Mouse (Mus musculus) kidney, postnatal 36 days (tissue): ENCODE measurements around the gene Syce2.

ENCODE experiments used
- DNase-seq, 2 experiments: peaks; one replicate each; pipeline ENCODE4 v3.0.0; 2021 to 2022; ENCODE audit warnings: mixed read lengths in 2 of 2

Gene Syce2

DNA sequence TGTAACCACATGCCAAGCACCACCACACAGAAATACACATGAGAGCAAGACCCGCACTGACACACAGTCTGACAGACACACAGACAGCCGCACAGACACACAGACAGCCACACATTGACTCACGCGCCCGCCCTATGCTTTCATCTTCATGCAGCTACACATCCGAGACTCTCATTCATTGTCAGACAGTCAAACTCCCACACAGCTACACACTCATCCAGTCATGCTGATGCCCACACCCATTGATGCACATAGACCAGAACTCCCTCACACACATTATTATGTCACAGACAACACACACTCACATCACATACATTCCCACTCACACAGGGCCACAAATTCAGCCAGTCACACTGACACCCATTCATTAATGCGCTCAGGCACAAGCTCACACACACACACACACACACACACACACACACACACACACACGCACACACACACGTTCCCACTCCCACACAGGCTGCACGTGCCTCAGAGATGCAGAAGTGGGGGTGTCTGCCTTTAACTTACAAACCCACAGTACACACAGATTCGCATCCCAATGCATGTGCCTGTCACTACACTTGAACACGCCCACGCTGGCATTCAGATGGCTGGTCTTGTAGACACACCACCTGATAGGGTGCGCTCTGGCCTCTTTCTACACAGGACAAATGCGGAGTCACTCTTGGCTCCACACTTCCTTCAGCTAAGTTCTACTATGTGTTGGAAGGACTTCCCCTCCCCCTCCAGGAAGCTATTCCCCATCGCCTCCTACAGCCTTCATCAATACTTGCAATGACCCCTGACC lies 62.1 kb downstream of the Syce2 start:
- DNase-seq, result no peak

DNA sequence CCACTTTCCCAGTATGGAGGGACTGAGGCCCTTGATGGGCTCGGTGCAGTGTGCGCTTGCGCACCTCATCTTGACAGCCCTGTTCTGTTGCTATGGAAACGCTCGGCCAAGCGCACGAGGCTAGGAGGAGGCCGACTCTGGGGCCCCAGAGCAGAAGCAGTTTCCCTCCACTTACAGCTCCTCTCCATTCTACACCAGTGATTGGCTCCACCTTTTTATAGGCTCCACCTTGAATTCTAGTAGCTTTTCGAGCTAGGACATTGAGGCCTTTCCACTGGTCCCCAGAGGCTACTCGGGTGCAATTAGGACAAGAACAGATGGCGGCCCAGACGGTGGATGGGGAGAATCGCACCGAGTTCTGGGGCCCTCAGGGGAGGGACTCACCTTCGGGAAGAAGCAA lies 62.9 kb downstream of the Syce2 start:
- DNase-seq, result no peak

DNA sequence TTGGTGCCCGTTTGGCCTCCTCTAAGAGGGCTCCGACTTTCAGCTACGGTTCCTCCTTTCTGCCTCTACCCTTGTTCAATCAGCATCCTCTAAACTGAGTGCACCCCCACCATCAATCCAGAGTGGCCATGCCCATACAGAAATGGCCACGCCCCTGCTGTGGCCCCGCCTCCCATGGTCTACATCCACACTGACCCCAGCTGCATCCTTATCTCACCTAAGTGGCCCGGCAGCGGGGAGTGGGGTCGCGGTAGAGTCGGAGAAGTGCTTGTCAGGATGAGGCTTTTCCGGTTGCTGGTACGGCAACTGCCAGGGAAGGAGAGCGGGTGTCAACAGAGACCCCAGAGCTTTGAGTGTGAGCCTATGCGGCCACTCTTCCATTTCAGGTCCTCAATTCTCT lies 63.6 kb downstream of the Syce2 start:
- DNase-seq, result no peak

DNA sequence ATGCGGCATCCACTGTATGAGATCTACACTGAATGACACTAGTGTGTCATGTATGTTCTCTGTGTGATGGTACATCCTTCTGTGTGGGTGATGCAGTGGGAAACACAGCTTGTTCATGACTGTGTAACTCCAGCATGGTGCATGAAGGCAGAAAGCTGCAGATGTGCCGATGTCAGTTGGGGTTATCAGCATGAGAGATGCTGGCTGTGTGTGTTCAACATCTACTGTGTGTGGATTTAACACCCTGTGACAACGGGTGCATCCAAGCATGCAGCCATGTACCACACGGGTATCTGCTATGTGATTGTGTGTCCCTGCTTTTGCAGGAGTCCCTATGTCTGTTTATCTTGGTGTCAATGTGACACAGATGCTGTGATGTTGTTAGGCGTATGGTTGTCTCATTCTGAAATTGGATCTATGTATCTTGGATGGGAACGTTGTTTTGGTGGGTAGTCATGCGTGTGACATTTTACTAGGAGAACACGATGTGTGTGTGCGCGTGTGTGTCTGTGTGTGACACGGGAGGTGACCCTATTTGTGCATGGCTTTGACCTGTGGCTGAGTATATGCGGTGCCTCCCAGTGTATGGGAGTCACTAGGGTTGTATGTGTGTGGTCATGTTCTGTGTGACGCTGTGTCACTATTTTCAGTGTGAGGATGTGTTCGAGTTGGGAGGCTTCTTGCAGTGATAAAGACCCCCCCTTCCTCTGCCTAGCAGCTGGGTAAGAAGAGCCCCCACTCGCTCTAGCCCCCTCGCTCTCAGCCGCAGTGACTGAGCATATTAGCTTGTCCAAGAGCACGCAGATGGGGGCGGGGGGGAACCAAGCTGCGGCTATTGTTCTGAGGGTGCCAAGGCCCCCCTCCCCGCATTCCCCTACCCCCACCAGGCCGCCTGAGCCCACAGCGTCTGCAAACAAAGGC lies 64.4 kb downstream of the Syce2 start:
- DNase-seq, result no peak

DNA sequence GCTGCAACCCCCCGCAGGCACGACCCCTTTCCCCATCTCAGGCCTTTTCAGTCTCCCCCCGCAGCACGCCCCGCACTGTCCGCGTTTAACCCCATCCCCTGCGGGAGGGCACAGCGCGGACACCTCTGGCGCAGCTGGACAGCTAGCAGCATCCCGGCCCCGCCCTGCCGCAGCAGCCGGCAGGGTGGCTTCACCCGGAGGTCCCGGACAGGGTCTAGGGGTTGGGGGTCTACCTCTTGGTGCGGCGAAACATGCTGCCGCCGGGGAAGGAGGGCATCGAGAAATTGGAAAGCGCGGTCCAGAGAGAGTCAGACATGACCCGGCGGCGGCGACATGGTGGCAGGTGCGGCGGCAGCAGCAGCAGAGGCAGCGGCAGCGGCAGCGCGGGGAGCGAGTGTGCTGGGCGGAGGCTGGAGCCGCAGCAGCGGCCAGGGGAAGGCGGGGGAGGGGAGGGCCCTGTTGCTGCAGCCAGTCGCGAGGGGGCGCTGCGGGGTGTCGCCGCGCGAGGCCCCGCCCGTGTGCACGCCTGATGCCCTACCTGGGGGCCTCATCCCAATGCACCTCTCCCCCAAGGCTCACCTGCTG lies 65.1 kb downstream of the Syce2 start, which contains the start of gene Mast1:
Mast1 (minus strand) TSS at position 398 of the 585 bp plus-strand sequence.
- peak; percentile 28 to 83 for DNase-seq
